Mouse (Mus musculus) left cerebral cortex, postnatal 14 days (tissue): Measurements from ENCODE around the gene Pcdh15. TPM values are rescaled to one million over a fixed set of nuclear protein-coding genes. Genes with fewer than 3 reads are reported as not detected.

Experiments used
- DNase-seq, 2 experiments: peaks; one replicate each; pipeline ENCODE4 v3.0.0; 2021 to 2022; ENCODE audit warnings: low spot score in 2 of 2, mixed read lengths in 1 of 2
- intact Hi-C: fragments of 180-260 bp; cut with DNase I; formaldehyde crosslinking; loops from one replicate; pipeline ENCODE4 v1.15.1; 2025
- total RNA-seq, 2 experiments: library from RNA; stranded (reverse); gene quantifications; 2 replicates each; pipeline ENCODE4 v1.2.3; 2021

Pcdh15 gene
- total RNA-seq, 2 experiments from 2014 or later: 32.2 to 32.8 TPM

DNA sequence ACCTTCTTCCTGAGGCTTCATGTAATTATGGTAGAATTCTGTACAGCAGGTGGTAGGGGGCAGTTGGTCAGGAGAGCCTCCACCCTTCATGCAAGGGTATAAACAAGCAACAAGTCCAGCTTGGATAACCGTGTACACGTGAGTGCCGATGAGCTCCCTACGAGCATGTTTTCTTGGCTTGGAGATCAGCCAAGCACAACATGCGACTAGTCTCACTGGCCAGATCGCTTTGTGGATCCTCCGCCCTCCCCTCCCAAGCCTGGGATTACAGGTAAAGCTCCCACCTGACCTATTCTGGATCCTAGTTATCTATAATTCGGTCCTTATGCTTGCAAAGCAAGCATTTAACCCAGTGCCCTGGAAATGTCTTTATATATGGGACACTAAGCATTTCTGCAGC, 202.8 kb downstream of the Pcdh15 start:
- DNase-seq: no peak

DNA sequence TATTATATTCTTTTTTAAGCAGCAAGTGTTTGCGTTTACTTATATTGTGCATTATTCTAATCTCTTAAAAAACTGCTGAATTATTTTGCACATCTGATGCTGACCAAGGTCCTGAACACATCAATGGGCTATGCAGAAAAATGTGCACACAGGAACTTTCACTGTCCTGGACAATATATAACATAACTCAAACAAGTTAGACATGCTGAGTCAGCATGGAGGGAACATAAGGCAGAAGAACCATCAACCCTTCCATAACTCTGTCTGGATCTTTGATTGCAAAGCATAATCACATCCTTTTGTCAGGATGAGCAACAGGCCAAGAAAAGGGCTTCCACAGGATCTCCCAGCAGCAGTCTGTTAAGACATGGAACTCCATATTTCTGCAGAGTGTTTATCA, 207.5 kb downstream of the Pcdh15 start:
- intact Hi-C loops: no loop called here
- no peak for DNase-seq

More for the DNA sequence above, 202.8 kb downstream of the Pcdh15 start:
- intact Hi-C loops: no loop called here

- no peak for DNase-seq
- intact Hi-C loops: no loop called here
These were observed 227.7 kb downstream of the Pcdh15 start for GRCm38 (mm10) chr10:73326861-73327260.

GRCm38 (mm10) chr10:73333426-73333825, 234.3 kb downstream of the Pcdh15 start:
- intact Hi-C loops: no loop called here

GRCm38 (mm10) chr10:73379001-73379400, 279.9 kb downstream of the Pcdh15 start:
- intact Hi-C loops: no loop called here
- DNase-seq: no peak

More at GRCm38 (mm10) chr10:73333426-73333825, 234.3 kb downstream of the Pcdh15 start:
- DNase-seq: no peak

- DNase-seq: peak in 1 of 2 experiments; percentile 11
- intact Hi-C loops: no loop called here
These were observed 284.9 kb downstream of the Pcdh15 start for GRCm38 (mm10) chr10:73384003-73384402.

DNA sequence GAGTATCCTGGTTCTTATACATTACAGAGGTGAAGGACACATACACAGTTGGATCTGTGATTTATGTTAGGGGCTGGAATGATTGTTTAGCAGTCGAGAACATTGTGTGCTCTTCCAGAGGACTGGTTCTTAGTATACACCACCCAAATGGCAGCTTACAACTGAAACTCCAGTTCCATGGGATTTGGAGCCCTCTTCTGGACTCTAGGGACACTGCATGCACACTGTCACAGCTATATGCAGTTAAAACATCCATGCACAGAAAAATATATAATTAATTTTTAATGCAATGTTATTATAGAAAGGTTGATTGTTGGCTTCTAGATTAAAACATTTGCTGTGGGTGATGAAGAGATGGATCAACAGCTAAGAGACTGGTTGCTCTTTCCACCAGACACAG, 301.3 kb downstream of the Pcdh15 start:
- DNase-seq: no peak
- intact Hi-C loops: no loop called here

GRCm38 (mm10) chr10:73425408-73425807, 326.3 kb downstream of the Pcdh15 start:
- intact Hi-C loops: no loop called here
- no peak for DNase-seq

- intact Hi-C loops: no loop called here
- DNase-seq: peak in 1 of 2 experiments; percentile 40
These were observed 332.2 kb downstream of the Pcdh15 start for GRCm38 (mm10) chr10:73431345-73431744.

DNA sequence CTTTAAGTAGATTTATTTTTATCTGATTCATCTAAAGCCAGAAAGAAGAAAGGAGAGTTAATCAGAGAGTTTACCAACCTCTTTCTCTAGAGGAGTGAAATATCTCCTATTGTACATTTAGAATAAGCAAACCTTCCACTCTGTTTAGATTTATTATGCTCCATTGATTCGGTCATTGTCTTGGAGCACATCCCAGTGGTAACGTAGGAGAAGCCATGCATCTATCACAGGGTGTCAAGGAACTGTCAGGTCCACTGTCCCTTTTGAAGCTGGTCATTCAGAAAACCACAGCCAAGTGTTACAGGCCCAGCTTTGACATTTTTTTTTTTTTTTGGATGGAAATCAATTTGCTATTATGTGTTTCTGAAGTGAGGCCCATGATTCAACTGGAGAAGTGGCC, 384.9 kb downstream of the Pcdh15 start:
- no peak for DNase-seq
- intact Hi-C loops: no loop called here

DNA sequence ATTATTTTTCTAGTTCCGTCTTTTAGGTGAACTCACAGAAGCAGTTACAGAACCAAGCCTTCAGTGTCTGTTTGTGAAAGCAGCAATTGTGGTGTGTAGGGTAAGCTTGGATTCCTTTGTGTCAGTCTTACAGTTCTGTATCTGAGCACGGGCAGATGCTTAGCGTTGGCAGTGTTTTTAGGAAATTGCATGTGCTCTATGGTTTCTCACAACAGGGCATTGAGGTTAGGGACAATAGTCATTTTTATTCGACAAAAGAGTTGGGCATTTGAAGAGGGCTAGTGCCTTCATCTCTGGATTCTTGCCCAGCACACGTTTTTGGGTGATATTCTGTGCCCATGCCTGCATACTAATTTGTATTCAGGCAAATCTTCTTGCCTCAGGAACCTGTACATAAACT, 392.5 kb downstream of the Pcdh15 start:
- no peak for DNase-seq
- intact Hi-C loops: no loop called here

- no peak for DNase-seq
- intact Hi-C loops: no loop called here
These were observed 415.7 kb downstream of the Pcdh15 start for GRCm38 (mm10) chr10:73514846-73515245.

DNA sequence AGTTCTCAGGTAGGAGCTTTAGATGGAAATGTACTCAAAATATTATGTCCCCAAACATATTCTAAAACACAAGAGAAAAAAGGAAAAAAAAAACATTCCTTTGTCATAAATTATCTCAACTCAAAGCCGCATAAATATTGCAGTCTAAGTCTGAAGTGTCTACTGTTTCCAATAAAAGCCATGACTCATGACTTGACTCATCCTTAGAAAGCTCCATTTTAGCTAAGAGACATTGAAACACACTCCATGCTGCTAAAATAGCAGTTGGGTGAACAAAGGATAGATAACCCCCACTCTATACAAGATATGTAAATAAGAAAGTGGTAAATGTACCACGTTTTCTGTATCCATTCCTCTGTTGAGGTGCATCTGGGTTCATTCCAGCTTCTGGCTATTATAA, 416.6 kb downstream of the Pcdh15 start:
- DNase-seq: peak in 1 of 2 experiments; percentile 14
- intact Hi-C loops: no loop called here

- no peak for DNase-seq
- intact Hi-C loops: no loop called here
These were observed 420.3 kb downstream of the Pcdh15 start for GRCm38 (mm10) chr10:73519438-73519837.

DNA sequence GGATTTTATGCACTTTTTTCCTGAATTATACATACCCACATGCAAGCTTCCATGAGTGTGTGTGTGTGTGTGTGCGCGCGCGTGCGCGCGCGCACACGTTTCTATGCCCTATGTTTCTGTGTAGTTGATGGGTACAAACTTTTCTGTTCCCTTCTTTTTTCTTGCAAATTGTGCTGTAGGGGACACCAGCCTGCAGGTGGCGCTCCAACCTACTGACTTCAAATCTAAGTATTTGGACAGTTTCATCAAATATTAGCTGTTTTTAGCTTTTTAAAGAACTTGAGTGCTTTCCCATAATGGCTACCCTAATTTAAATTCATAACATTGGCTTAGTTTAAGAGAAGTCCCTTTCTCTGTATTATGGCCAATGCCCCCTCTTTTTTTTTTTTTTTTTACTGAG, 453.7 kb downstream of the Pcdh15 start:
- peak in 1 of 2 experiments; percentile 11 for DNase-seq
- intact Hi-C loops: loop anchor here (10.0 kb wide), 1 partner anchor 652 kb away; no protein-coding TSS in a partner anchor

GRCm38 (mm10) chr10:73564216-73564615, 465.1 kb downstream of the Pcdh15 start:
- peak; percentile 17 to 36 for DNase-seq
- intact Hi-C loops: no loop called here

DNA sequence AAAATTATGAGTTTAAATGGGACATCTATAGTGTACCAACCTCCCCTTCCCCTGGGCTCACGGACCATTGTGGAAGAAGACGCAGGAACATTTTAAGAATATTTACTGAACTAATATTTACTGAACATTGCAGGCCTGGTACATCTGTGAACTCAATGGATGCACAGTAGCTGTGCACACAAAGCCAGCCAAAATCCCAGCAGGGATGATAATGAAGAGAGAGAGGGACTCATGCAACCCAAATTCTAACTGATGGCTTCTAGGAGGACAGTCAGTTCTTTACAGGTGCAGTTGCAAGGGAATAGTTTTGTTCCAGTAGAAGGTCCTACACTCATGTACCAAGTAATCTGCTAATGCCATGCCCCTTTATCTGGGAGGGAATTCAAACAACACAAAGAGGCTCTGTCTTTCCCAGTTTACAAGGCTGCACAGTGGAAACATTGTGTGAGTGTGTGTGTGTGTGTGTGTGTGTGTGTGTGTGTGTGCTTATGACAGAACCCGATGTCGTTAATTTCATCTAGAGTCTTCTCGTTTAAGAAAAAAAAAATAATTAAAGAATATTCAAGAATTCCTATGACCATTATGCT, 475.7 kb downstream of the Pcdh15 start:
- DNase-seq: no peak
- intact Hi-C loops: no loop called here

DNA sequence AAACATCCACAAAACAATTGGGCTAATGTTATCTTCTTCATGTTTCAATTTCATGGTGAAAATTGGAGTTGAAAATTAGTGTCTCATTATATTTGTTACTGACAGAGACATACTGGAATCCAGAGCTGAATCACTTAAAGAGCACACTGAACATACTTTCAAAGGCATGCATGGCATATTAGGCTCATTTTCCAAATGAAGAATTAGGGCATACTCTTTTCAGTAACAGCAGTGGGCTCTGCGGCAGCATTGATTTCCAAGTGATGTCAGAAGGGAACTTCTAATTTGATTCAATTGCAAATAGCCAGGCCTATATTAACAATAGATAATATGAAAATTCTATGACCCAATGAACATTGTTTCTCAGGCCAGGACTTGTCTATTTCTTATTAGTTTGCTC, 568.4 kb downstream of the Pcdh15 start:
- no peak for DNase-seq
- intact Hi-C loops: no loop called here

- no peak for DNase-seq
- intact Hi-C loops: no loop called here
These were observed 601.6 kb downstream of the Pcdh15 start for GRCm38 (mm10) chr10:73700519-73701286.

DNA sequence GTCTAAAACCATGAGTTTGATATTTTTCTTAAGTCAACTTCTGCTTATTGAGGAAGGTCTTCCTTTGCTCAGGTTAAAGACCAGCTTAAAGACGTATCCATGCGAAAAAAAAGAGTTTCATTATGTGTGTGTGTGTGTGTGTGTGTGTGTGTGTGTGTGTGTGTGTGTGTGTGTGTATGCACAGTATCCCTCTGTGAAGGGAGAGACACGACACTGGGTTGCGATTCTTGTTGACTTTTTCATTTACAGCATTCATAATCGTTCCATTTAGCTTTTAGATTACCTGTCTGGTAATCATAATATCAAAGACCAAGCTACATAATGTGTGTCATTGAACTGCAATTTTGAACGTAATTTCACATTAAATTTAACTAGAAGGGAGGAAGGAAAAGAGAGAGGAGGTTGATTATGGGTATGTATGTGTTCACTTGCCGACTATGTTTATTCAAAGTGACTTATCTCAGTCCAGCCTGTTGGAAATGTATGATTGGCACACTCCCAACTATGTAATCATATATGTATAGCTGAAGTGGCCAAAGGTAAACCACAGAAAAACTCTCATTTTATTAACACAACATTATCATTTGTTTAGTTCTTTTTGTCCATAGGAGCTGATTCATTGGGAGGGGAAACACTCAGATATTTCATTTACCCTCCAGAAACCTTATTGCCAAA, 626.6 kb downstream of the Pcdh15 start:
- intact Hi-C loops: no loop called here
- DNase-seq: no peak
